Mouse (Mus musculus) testis, adult 2 months (tissue): ENCODE measurements at regions not wholly inside any gene's neighbourhood (a gene's known extent, or its start where the extent isn't known, plus 50 kb on each side); places are given as distances from the start of the nearest gene placed in this dataset.

Source experiments
- CTCF ChIP-seq: fragments of 200-500 bp; IDR thresholded peaks from 2 replicates; pipeline ENCODE4 v1.5.1; 2012; ENCODE audit warnings: low read depth, mild to moderate bottlenecking, inconsistent platforms, low read length, moderate library complexity; ENCODE audit not compliant: control insufficient read depth, insufficient read depth, insufficient replicate concordance
- POLR2A ChIP-seq: fragments of 200-500 bp; IDR thresholded peaks from 2 replicates; pipeline ENCODE4 v1.6.1; 2012; ENCODE audit warnings: low read depth, mild to moderate bottlenecking, inconsistent platforms, low read length, moderate library complexity; ENCODE audit not compliant: control insufficient read depth

DNA sequence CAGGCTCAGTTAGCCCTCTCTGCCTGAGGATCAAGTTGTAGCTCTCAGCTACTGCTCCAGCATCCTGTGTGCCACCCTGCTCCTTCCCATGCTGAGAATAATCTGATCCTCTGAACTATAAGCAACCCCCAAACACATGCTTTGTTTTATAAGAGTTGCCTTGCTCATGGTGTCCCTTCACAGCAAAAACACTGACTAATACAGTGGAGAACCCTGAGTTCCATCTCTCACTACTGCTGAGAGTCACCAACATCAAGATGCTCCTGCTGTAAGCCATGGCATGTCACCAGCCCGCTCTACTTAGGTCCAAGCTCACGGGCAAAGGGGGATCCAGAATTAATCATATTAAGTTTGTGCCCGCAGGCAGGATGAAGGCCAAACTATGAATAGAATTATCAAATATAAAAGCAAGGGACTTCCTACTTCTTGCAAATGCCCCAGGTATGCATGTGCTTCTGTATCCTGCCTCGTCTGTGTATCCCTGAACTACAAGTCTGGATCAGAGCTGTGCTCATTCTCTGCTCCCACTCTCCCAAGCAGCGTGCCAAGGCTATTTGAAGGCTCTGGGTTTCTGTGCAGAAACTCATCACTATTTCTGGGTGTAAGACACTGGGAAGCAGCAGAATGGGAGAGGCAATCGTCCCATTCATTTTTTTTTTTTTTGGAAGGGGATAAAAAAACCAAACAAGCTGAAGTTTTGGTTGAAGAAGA, 243.7 kb upstream of the Pfn2 start:
- TF ChIP-seq CTCF (no peak), POLR2A (no peak)
